Mouse (Mus musculus) neural tube, embryonic 14.5 days (tissue): Measurements from ENCODE around the gene Keap1. TPM values are rescaled to one million over a fixed set of nuclear protein-coding genes. Genes with fewer than 3 reads are reported as not detected.

Experiments used
- ATAC-seq: fragments of 200-750 bp; cut with Nextera tagmentation; 2 replicates; pipeline ENCODE4 v1.8.0; 2017; ENCODE audit warnings: low read depth, mild to moderate bottlenecking, moderate TSS enrichment, moderate library complexity
- H3K27ac ChIP-seq: fragments of 300-500 bp; sonication (generic); 2 replicates; pipeline ENCODE4 v1.5.1; 2014; ENCODE audit warnings: low read depth, mild to moderate bottlenecking, control low read depth, low read length, moderate library complexity, mixed read lengths
- H3K27me3 ChIP-seq: fragments of 300-500 bp; sonication (generic); 2 replicates; pipeline ENCODE4 v1.6.1; 2014; ENCODE audit warnings: low read length; ENCODE audit not compliant: control insufficient read depth, insufficient read depth
- H3K36me3 ChIP-seq: fragments of 300-500 bp; sonication (generic); 2 replicates; pipeline ENCODE4 v1.6.1; 2014; ENCODE audit warnings: low read length, mixed read lengths; ENCODE audit not compliant: control insufficient read depth, insufficient read depth
- H3K4me1 ChIP-seq: fragments of 300-500 bp; sonication (generic); 2 replicates; pipeline ENCODE4 v1.6.1; 2014; ENCODE audit warnings: low read length; ENCODE audit not compliant: control insufficient read depth, insufficient read depth
- H3K4me2 ChIP-seq: fragments of 300-500 bp; sonication (generic); 2 replicates; pipeline ENCODE4 v1.6.1; 2014; ENCODE audit warnings: mild to moderate bottlenecking, low read depth, low read length, control low read depth
- H3K4me3 ChIP-seq: fragments of 300-500 bp; sonication (generic); 2 replicates; pipeline ENCODE4 v1.5.1; 2014; ENCODE audit warnings: low read depth, low read length, control low read depth, mixed read lengths
- H3K9ac ChIP-seq: fragments of 300-500 bp; sonication (generic); replicated peaks from 2 replicates; pipeline ENCODE4 v1.6.1; 2014; ENCODE audit warnings: low read depth, mild to moderate bottlenecking, control low read depth, low read length, mixed read lengths
- H3K9me3 ChIP-seq: fragments of 300-500 bp; sonication (generic); 2 replicates; pipeline ENCODE4 v1.6.1; 2016; ENCODE audit warnings: low read length; ENCODE audit not compliant: control insufficient read depth
- WGBS: fragments of 180-500 bp; shearing (Covaris S2); extraction: QIAGEN DNeasy Blood & Tissue Kit; methylation state at CpG from one replicate; pipeline ENCODE4 v1.1.7; 2014; 5-methylcytosine and 5-hydroxymethylcytosine counted together
- polyA plus RNA-seq: library from polyadenylated mRNA; unstranded; fragments of >200 nt; fragmentation: Nextera tagmentation; extraction: Ambion mirVana; gene quantifications from 2 replicates; pipeline ENCODE4 v1.2.1, GENCODE M21; 2014

Gene Keap1
- polyA plus RNA-seq, 1 experiment from 2014 or later = 34.2 TPM

- H3K27me3 ChIP-seq = peaks cover 2% of the 10 kb centered on the region; the same call in 1 of the 2 replicates
- peak overlapping the region; percentile 94 for H3K9ac ChIP-seq
- peaks cover 13% of the 10 kb centered on the region for H3K36me3 ChIP-seq
- no peaks in the 10 kb centered on the region for H3K9me3 ChIP-seq
- under 1% methylated on average over 30 of the region's 31 CpGs for WGBS
- ATAC-seq = peak; percentile 13
- peaks cover 13% of the 10 kb centered on the region for H3K4me1 ChIP-seq
- peak overlapping the region; percentile 85 for H3K4me2 ChIP-seq
- H3K27ac ChIP-seq = peak overlapping the region; percentile 91
- peak overlapping the region; percentile 90 for H3K4me3 ChIP-seq
Observed at GRCm38 (mm10) chr9:21238004-21238732, 993 bp downstream of the Keap1 start.

DNA sequence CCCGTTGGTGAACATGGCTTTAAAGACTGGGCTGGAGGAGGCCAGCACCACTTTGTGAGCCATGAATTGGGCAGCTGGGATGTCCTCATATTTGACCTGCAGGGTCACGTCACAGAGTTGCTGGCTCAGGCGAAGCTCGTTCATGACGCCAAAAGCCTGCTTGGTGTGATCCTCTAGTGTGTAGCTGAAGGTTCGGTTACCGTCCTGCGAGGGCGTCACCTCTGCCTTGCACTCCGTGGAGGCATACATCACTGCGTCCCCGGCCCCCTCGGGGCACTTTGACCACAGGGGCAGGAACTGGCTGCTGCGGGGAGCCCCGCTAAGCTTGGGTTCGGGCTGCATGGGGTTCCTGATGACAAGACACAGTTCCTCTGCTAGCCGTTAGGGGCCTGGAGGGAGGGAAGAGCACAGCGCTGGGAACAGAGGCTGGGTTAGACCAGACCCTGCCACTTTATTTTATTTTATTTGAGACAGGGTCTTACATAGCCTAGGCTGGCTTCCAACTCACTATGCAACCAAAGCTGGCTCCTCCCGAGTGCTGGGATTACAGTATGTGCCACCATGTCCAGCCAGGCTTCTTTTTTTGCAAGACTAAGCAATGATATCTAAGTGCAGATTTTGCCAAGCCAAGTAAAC lies 1.7 kb downstream of the Keap1 start:
- no peaks in the 10 kb centered on the region for H3K9me3 ChIP-seq

DNA sequence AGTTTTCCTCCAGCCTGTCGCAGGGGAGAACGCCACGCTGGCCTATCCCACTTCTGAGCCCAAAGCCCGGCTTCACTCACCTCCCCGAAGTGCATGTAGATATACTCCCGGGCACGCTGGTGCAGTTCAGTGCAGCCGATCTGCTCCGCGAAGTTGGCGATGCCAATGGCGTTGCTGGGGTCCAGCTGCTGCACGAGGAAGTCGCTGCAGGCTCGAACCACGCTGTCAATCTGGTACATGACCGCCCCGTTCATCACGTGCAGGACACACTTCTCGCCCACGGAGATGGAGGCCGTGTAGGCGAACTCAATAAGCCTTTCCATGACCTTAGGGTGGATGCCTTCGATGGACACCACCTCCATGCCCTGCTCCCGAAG lies 2.2 kb downstream of the Keap1 start:
- no peaks in the 10 kb centered on the region for H3K9me3 ChIP-seq
- peaks cover 14% of the 10 kb centered on the region for H3K36me3 ChIP-seq
- H3K4me2 ChIP-seq = peak overlapping the region; percentile 85
- H3K27me3 ChIP-seq = no peaks in the 10 kb centered on the region
- peak overlapping the region; percentile 94; the same call in 1 of the 2 replicates for H3K9ac ChIP-seq
- 82% methylated on average over 25 of the region's 25 CpGs for WGBS
- no peak overlapping the region for H3K27ac ChIP-seq
- H3K4me1 ChIP-seq = peaks cover 13% of the 10 kb centered on the region
- peak overlapping the region; percentile 90; the same call in 1 of the 2 replicates for H3K4me3 ChIP-seq
- ATAC-seq = no peak

More for the DNA sequence above, 1.7 kb downstream of the Keap1 start:
- WGBS = 20% methylated on average over 19 of the region's 19 CpGs
- Histone ChIP-seq H3K4me1 (peaks cover 13% of the 10 kb centered on the region), H3K27ac (peak overlapping the region; percentile 91), H3K27me3 (no peaks in the 10 kb centered on the region), H3K9ac (peak overlapping the region; percentile 94), H3K4me2 (peak overlapping the region; percentile 85), H3K36me3 (peaks cover 13% of the 10 kb centered on the region), H3K4me3 (peak overlapping the region; percentile 90)
- ATAC-seq = peak; percentile 26; the same call in 1 of the 2 replicates

DNA sequence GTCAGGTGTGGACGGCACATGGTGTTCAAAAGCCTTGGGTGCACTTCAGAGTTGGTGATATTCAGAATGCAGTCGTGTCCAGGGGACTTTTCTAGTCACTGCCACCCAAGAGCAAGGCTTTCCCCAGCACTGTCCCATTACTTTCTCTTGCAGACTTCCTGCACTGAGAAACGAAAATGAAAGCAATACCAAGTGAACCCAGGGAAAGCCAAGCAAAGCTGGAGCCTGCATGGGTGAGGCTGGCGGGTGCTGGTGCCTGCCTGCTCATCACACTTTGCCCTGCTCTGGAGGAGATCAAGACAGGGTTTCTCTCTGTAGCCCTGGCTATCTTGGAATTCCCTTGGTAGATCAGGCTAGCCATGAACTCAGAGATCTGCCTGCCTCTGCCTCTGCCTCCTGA lies 3.8 kb downstream of the Keap1 start:
- ATAC-seq = no peak
- Histone ChIP-seq H3K9ac (no peak overlapping the region), H3K4me3 (no peak overlapping the region), H3K4me2 (no peak overlapping the region), H3K36me3 (peaks cover 23% of the 10 kb centered on the region), H3K27me3 (no peaks in the 10 kb centered on the region), H3K9me3 (no peaks in the 10 kb centered on the region), H3K27ac (no peak overlapping the region), H3K4me1 (peaks cover 13% of the 10 kb centered on the region)
- 92% methylated on average over 4 of the region's 4 CpGs for WGBS

DNA sequence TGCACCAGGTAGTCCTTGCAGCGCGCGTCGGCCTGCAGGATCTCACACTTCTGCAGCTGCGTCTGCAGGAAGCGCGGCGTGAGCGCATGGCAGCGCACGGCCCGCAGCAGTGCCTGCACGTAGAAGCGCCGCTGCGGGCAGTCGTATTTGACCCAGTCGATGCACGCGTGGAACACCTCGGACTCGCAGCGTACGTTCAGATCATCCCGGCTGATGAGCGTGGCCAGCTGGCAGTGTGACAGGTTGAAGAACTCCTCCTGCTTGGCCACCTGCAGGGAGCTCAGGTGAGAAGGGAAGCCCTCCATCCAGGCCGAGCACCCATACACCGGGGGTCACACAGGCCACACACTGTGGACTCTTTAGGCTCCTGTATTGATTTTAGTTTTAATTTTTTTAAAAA lies 5.4 kb downstream of the Keap1 start:
- Histone ChIP-seq H3K4me3 (no peak overlapping the region), H3K9me3 (no peaks in the 10 kb centered on the region), H3K27ac (no peak overlapping the region), H3K9ac (no peak overlapping the region), H3K27me3 (no peaks in the 10 kb centered on the region), H3K36me3 (peaks cover 23% of the 10 kb centered on the region), H3K4me2 (no peak overlapping the region), H3K4me1 (peaks cover 13% of the 10 kb centered on the region)
- WGBS = 80% methylated on average over 28 of the region's 28 CpGs
- no peak for ATAC-seq

DNA sequence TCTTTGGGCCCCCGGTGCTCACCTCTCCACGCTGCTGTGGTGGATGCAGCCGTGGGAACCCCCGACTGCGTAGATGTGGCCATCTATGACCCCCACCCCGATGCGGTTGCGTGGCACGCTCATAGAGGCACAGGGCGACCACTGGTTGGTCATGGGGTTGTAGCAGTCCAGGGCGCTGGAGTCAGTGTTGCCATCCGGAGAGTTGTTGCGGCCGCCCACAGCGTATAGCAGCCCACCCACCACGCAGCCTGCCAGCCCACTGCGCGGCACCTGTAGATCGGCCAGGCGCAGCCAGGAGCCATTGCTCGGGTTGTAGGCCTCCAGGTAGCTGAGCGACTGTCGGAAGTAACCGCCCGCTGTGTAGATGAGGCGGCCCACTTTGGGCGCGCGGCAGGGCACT lies 5.8 kb downstream of the Keap1 start:
- no peak for ATAC-seq
- Histone ChIP-seq H3K4me3 (no peak overlapping the region), H3K9ac (no peak overlapping the region), H3K4me1 (peaks cover 13% of the 10 kb centered on the region), H3K4me2 (no peak overlapping the region), H3K27me3 (no peaks in the 10 kb centered on the region), H3K9me3 (no peaks in the 10 kb centered on the region), H3K27ac (no peak overlapping the region), H3K36me3 (peaks cover 23% of the 10 kb centered on the region)
- WGBS = 87% methylated on average over 29 of the region's 29 CpGs

DNA sequence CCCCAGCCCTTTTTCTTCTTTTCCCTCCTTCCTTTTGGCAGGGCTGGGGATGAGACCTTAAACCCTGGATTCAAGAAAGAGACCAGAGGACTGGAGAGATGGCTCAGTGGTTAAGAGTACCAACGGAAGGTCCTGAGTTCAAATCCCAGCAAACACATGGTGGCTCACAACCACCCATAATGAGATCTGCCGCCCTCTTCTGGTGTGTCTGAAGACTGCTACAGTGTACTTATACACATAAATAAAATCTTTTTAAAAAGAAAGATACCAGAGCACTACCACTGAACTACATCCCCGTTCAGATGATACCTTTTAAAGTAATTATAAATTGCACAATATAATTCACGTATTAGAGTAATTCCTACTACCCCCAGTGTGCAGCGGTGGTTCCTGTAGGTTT lies 6.3 kb downstream of the Keap1 start:
- ATAC-seq = no peak
- Histone ChIP-seq H3K27me3 (no peaks in the 10 kb centered on the region), H3K9me3 (no peaks in the 10 kb centered on the region), H3K4me1 (peaks cover 14% of the 10 kb centered on the region), H3K27ac (no peak overlapping the region), H3K9ac (no peak overlapping the region), H3K4me2 (no peak overlapping the region), H3K4me3 (no peak overlapping the region), H3K36me3 (peaks cover 23% of the 10 kb centered on the region)
- 92% methylated on average over 5 of the region's 5 CpGs for WGBS

- no peaks in the 10 kb centered on the region for H3K9me3 ChIP-seq
- no peaks in the 10 kb centered on the region for H3K27me3 ChIP-seq
- 64% methylated on average over 23 of the region's 23 CpGs for WGBS
- H3K9ac ChIP-seq = no peak overlapping the region
- H3K4me1 ChIP-seq = peaks cover 7% of the 10 kb centered on the region
- ATAC-seq = no peak
- no peak overlapping the region for H3K27ac ChIP-seq
- H3K4me3 ChIP-seq = no peak overlapping the region
- no peak overlapping the region for H3K4me2 ChIP-seq
- peaks cover 23% of the 10 kb centered on the region for H3K36me3 ChIP-seq
Observed at GRCm38 (mm10) chr9:21231551-21231950, 7.6 kb downstream of the Keap1 start.

DNA sequence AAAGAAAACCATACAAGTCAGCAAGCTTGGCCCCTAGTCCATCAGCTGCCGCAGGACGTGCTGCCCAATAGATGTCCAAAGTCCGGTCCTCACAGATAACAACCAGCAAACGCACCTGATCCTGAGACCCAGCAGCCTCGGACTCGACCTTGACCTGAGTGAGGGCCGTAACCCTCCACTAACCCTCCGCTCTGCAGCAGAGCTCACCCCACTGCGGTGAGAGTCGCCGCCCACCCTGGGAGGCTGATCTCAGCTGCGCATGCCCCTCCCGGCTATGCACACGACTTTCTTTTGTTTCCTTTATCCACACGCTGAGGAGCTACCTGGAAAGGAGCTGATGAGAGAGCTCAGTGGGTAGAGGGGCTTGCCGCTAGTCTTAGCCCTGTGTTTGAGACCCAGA lies 11.8 kb downstream of the Keap1 start:
- Histone ChIP-seq H3K9ac (peak overlapping the region; percentile 39), H3K36me3 (peaks cover 10% of the 10 kb centered on the region), H3K4me1 (peaks cover 9% of the 10 kb centered on the region; the same call in 1 of the 2 replicates), H3K9me3 (no peaks in the 10 kb centered on the region), H3K27me3 (no peaks in the 10 kb centered on the region), H3K4me3 (peak overlapping the region; percentile 16), H3K27ac (no peak overlapping the region), H3K4me2 (peak overlapping the region; percentile 42)
- ATAC-seq = peak; percentile 77
- WGBS = 12% methylated on average over 16 of the region's 16 CpGs
